Mouse (Mus musculus): ENCODE measurements around the gene Chkb.

DNA sequence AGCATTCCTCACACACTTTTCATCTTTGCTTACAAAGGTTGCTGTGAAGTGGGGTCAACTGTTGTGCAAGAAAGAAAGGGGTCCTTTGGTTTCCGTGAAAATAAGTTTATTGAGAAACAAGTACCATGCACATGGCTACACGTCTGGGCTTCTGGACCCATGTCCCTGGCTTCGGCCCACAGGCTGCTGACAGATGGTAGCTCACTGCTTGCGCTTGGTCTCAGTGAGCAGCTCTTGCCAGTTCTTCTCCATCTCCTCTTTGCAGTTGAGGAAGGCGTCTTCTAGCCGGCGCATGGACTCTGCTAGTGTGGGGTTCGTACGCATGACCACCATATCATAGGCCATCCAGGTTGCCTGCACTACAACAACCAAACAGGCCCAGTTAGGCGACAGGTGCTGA, 39.6 kb downstream of the Chkb start:
- TF ChIP-seq CTCF (IDR thresholded peaks at IDR 0.05; ENCODE audit: borderline replicate concordance, control insufficient read depth, extremely low read depth, insufficient read depth, low read length, poor library complexity) (no peak), POLR2A (IDR thresholded peaks at IDR 0.05; ENCODE audit: control insufficient read depth, extremely low read depth, insufficient read depth, low read length, poor library complexity) (no peak)

All from thymus, adult 2 months (tissue).